Mouse (Mus musculus) myocyte (in vitro differentiated cells): ENCODE data around the gene Six5.

Experiments
- POLR2A ChIP-seq: IDR thresholded peaks from one replicate; pipeline ENCODE4 v1.6.1; 2011; ENCODE audit warnings: low read depth, mild to moderate bottlenecking, control low read depth, moderate library complexity; ENCODE audit not compliant: insufficient read length
- TCF12 ChIP-seq: IDR thresholded peaks from one replicate; pipeline ENCODE4 v1.6.1; 2011; ENCODE audit warnings: mild to moderate bottlenecking, control low read depth; ENCODE audit not compliant: poor library complexity, insufficient read depth, severe bottlenecking
- USF1 ChIP-seq: IDR thresholded peaks from one replicate; pipeline ENCODE4 v1.6.1; 2011; ENCODE audit warnings: low read depth, mild to moderate bottlenecking, control low read depth, moderate library complexity

GRCm38 (mm10) chr7:19084921-19085473 lies 9.4 kb upstream of the Six5 start:
- TF ChIP-seq TCF12, result no peak
- no peak for TF ChIP-seq USF1
- no peak for TF ChIP-seq POLR2A
